Mouse (Mus musculus): Measurements from ENCODE around the gene Wbp2nl.

- TF ChIP-seq EP300 (IDR thresholded peaks at IDR 0.05; ENCODE audit: insufficient read depth, low read depth, low read length) (no peak), CTCF (IDR thresholded peaks at IDR 0.05; ENCODE audit: low read depth, low read length) (no peak), POLR2A (IDR thresholded peaks at IDR 0.05; ENCODE audit: insufficient read depth, low read length) (no peak)
Measured at GRCm38 (mm10) chr15:82251579-82251978, 47.2 kb upstream of the Wbp2nl start.

Data from ES-Bruce4 (cell line).